Mouse (Mus musculus): ENCODE data around the gene Lcn12.

DNA sequence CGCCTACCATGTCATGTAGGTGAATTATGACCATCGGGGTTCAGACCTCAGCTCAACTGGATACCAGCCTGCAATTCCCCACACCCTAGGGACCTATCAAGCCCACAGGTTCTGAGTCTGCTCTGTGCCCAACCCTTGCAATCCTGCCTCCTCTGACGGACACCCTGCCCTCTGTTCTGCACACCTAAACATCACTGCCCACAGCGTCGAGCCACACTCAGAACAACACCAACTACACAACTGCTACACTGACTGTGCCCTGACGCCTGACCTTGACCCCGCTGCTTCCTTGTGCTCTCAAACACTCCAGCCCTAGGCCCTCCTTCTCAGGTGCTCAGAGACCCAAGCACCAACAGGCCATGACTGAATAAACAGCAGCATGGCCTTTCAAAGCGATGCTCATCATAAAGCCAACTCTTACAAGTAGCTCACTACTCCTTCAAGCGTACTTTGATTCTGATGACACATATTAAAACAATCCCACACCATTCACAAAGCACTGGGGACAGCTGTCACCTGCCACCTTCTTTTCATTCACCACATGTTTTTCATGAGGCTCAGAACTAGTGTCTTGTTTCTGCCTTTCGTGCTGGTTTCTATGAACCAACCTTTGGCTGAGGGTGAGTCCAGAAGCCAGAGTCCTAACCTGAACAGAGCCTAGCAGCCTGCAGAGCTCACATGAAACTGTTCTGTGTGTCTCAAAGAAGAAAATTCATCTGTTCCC, 48.1 kb upstream of the Lcn12 start:
- TF ChIP-seq CTCF (IDR thresholded peaks at IDR 0.05; ENCODE audit: borderline replicate concordance, extremely low read depth, insufficient read depth, insufficient read length) = no peak
- no peak for TF ChIP-seq POLR2A (IDR thresholded peaks at IDR 0.05; ENCODE audit: borderline replicate concordance, extremely low read depth, insufficient read depth, insufficient read length, poor library complexity, severe bottlenecking)

All from brain, embryonic 14.5 days (tissue).